Mouse (Mus musculus) C2C12 (cell line): ENCODE data around the gene Gm20388. TPM values are rescaled to one million over a fixed set of nuclear protein-coding genes. Genes with fewer than 3 reads are reported as not detected.

Experiments used
- H3K27me3 ChIP-seq: one replicate; pipeline ENCODE4 v1.6.1; 2011; ENCODE audit not compliant: control insufficient read depth, insufficient read depth, insufficient read length
- H3K36me3 ChIP-seq: one replicate; pipeline ENCODE4 v1.6.1; 2011; ENCODE audit not compliant: control insufficient read depth, insufficient read depth
- H3K4me3 ChIP-seq: one replicate; pipeline ENCODE4 v1.5.1; 2011; ENCODE audit warnings: mild to moderate bottlenecking, control low read depth; ENCODE audit not compliant: poor library complexity, insufficient read depth, severe bottlenecking
- H3K79me2 ChIP-seq: one replicate; pipeline ENCODE4 v1.6.1; 2011; ENCODE audit not compliant: control insufficient read depth, insufficient read depth
- H3K79me3 ChIP-seq: one replicate; pipeline ENCODE4 v1.6.1; 2011; ENCODE audit warnings: low read depth, control low read depth
- H3ac ChIP-seq: one replicate; pipeline ENCODE3; 2011; ENCODE audit warnings: low read depth; ENCODE audit not compliant: control insufficient read depth, insufficient read length
- CEBPB ChIP-seq: IDR thresholded peaks from one replicate; pipeline ENCODE4 v1.6.1; 2011; ENCODE audit warnings: low read depth, mild to moderate bottlenecking, control low read depth, moderate library complexity
- CTCF ChIP-seq: IDR thresholded peaks from one replicate; pipeline ENCODE4 v1.5.1; 2011; ENCODE audit not compliant: control insufficient read depth, insufficient read depth, insufficient read length
- FOSL1 ChIP-seq: IDR thresholded peaks from one replicate; pipeline ENCODE4 v1.8.0; 2011; ENCODE audit warnings: mild to moderate bottlenecking, low read length; ENCODE audit not compliant: poor library complexity, insufficient read depth, severe bottlenecking
- MAX ChIP-seq: IDR thresholded peaks from one replicate; pipeline ENCODE4 v1.6.1; 2011; ENCODE audit warnings: mild to moderate bottlenecking, control low read depth
- MYOD1 ChIP-seq: IDR thresholded peaks from one replicate; pipeline ENCODE4 v1.6.1; 2011; ENCODE audit warnings: low read depth; ENCODE audit not compliant: control insufficient read depth, insufficient read length
- MYOG ChIP-seq: IDR thresholded peaks from one replicate; pipeline ENCODE4 v1.6.1; 2011; ENCODE audit not compliant: control insufficient read depth, insufficient read length; ENCODE audit errors: extremely low read depth
- USF1 ChIP-seq: IDR thresholded peaks from one replicate; pipeline ENCODE4 v1.6.1; 2011; ENCODE audit warnings: low read depth, mild to moderate bottlenecking, control low read depth, moderate library complexity
- polyA plus RNA-seq: library from polyadenylated mRNA; unstranded; fragments of >200 nt; fragmentation: generic; extraction: Trizol; gene quantifications from one replicate; pipeline ENCODE4 v1.2.1, GENCODE M21; 2012; ENCODE audit warnings: missing spikeins

Gm20388 gene
- polyA plus RNA-seq, 1 experiment = 15.0 TPM

GRCm38 (mm10) chr8:121651874-121652361, 1741.3 kb downstream of the Gm20388 start:
- Histone ChIP-seq H3K27me3 (no peaks in the 10 kb centered on the region), H3K79me2 (peaks cover 53% of the 10 kb centered on the region), H3K79me3 (peaks cover 49% of the 10 kb centered on the region), H3K4me3 (peak overlapping the region; percentile 55), H3K36me3 (peaks cover 18% of the 10 kb centered on the region), H3ac (peak overlapping the region; percentile 100)
- TF ChIP-seq CEBPB (no peak), USF1 (no peak), FOSL1 (no peak), MYOG (no peak), MAX (no peak), CTCF (no peak), MYOD1 (no peak)

- H3K4me3 ChIP-seq = peak within 1 kb of the TSS; percentile 55
- H3K36me3 ChIP-seq = peaks cover 16% of the 10 kb centered on the region
- H3K79me3 ChIP-seq = peaks cover 41% of the 10 kb centered on the region
- peak within 1 kb of the TSS; percentile 100 for H3ac ChIP-seq
- H3K79me2 ChIP-seq = peaks cover 44% of the 10 kb centered on the region
- TF ChIP-seq FOSL1 = no peak
- TF ChIP-seq CEBPB = no peak
- no peak for TF ChIP-seq MYOG
- TF ChIP-seq MAX = peak; percentile 57
- H3K27me3 ChIP-seq = no peaks in the 10 kb centered on the region
Observed at GRCm38 (mm10) chr8:121652774-121653323, 1742.2 kb downstream of the Gm20388 start, which contains the start of gene Zcchc14. Gene Zcchc14 (minus strand): TSS chr8:121652901.

- Histone ChIP-seq H3ac (peak overlapping the region; percentile 36), H3K79me3 (peaks cover 34% of the 10 kb centered on the region), H3K79me2 (peaks cover 38% of the 10 kb centered on the region), H3K4me3 (peak overlapping the region; percentile 50), H3K27me3 (no peaks in the 10 kb centered on the region), H3K36me3 (peaks cover 12% of the 10 kb centered on the region)
- no peak for TF ChIP-seq FOSL1
- TF ChIP-seq CTCF = no peak
- no peak for TF ChIP-seq USF1
- no peak for TF ChIP-seq MYOD1
- TF ChIP-seq CEBPB = no peak
- TF ChIP-seq MAX = no peak
- no peak for TF ChIP-seq MYOG
Observed at GRCm38 (mm10) chr8:121653340-121654019, 1742.8 kb downstream of the Gm20388 start.

GRCm38 (mm10) chr8:121654131-121654530, 1743.5 kb downstream of the Gm20388 start:
- Histone ChIP-seq H3ac (no peak overlapping the region), H3K79me2 (peaks cover 31% of the 10 kb centered on the region), H3K79me3 (peaks cover 28% of the 10 kb centered on the region), H3K36me3 (peaks cover 12% of the 10 kb centered on the region), H3K4me3 (no peak overlapping the region), H3K27me3 (no peaks in the 10 kb centered on the region)
- TF ChIP-seq MYOG = no peak
- no peak for TF ChIP-seq CEBPB
- no peak for TF ChIP-seq CTCF
- no peak for TF ChIP-seq MYOD1
- no peak for TF ChIP-seq FOSL1
- TF ChIP-seq USF1 = no peak
- no peak for TF ChIP-seq MAX

DNA sequence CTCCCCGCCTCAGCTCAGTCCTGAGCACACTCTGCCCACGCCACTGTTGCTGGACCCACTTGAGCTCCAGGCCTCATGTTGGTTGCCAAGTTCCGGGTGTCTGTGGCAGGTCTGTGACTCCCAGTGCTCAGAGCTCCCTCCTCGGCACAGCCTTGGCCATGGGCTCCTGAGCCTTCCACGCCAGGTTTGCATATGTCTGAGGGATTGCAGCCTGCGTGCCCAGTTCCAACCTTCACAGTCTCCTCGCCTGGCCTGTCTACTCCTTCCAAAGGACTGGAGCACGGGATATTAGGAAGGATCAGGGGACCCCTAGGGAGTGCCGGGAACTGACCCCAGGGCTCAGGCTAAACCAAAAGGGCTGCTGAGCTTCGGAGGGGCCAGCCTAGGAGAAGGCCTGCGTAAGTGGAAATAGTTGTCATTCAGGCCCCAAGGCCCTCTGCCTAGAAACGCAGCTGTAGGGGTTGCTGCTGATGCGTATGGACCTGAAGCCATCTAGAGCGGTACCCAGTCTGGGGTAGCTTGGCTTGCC, 1744.4 kb downstream of the Gm20388 start:
- no peak for TF ChIP-seq CEBPB
- TF ChIP-seq CTCF = no peak
- TF ChIP-seq MYOD1 = no peak
- no peak for TF ChIP-seq MAX
- no peak for TF ChIP-seq FOSL1
- TF ChIP-seq USF1 = no peak
- TF ChIP-seq MYOG = no peak
- Histone ChIP-seq H3ac (no peak overlapping the region), H3K79me3 (peaks cover 19% of the 10 kb centered on the region), H3K79me2 (peaks cover 22% of the 10 kb centered on the region), H3K36me3 (peaks cover 12% of the 10 kb centered on the region), H3K4me3 (no peak overlapping the region), H3K27me3 (no peaks in the 10 kb centered on the region)
